Mouse (Mus musculus): ENCODE measurements around the gene Tspyl3.

Gene Tspyl3

GRCm38 (mm10) chr2:153227959-153228358 is 2.7 kb upstream of the Tspyl3 start:
- no peak for DNase-seq (ENCODE audit: low spot score)

- DNase-seq (ENCODE audit: low spot score) = no peak
These were observed 333 bp upstream of the Tspyl3 start for GRCm38 (mm10) chr2:153225595-153225953.

DNA sequence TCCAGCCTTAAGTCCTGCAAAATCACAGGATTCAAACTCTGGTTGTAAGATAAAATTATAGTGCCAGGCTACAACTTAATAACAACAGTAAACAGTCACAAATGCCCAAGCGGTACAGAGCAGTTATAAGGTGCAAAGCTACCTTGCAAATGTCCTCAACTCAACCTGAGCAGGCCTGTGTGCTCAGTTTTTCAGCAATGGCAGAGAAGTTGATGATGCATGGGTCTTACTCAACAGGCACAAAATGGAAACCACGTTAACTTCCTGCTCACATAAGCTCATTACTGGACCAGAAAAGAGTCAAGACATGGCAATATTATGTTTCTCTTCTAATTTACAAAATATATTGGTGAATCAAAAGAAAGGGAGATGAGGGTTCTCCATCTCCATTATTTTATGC is 2.7 kb downstream of the Tspyl3 start:
- no peak for DNase-seq (ENCODE audit: low spot score)

- no peak for DNase-seq (ENCODE audit: low spot score)
These were observed 3.1 kb downstream of the Tspyl3 start for GRCm38 (mm10) chr2:153222130-153222529.

- no peak for DNase-seq (ENCODE audit: low spot score)
These were observed 3.6 kb downstream of the Tspyl3 start for GRCm38 (mm10) chr2:153221620-153222019.

DNA sequence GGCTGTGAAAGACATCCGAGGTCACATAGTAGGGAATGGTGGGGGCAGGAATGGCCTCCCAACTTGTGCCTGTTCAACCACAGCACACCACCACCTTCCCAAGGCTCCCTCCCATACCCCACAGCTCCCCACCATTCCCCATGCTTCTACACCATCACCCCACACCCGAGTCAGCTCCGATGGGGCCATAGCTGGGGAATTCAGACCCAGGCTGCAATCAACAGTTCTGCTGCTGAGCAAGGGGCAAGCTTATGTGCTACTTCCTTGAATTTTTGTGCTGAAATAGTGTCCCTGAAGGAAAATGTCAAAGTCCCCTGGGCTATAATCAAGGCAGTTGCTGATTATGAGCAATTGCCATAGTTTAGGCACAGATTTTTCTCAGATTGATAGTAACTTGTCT is 6.7 kb downstream of the Tspyl3 start:
- no peak for DNase-seq (ENCODE audit: low spot score)

- no peak for DNase-seq (ENCODE audit: low spot score)
These were observed 7.4 kb downstream of the Tspyl3 start for GRCm38 (mm10) chr2:153217826-153218340.

DNA sequence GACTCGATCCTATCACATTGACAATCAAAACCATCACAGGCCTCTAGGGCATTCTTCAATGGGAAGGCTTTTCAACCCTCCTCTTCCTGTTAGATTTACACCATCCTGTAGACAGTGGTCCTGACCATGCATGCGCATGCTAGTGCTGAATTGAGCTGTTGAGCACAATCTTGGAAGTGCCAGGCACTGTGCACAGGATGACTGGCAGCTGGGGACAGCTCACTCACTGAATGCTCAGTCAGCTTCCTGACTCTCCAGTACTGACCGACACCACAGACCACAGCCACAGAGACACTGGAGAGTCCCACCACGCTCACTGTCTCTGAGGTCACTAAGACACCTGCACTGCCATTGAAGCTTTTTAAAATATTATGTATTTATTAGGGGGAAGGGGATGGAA is 9.8 kb downstream of the Tspyl3 start:
- no peak for DNase-seq (ENCODE audit: low spot score)

- no peak for DNase-seq (ENCODE audit: low spot score)
These were observed 10.4 kb downstream of the Tspyl3 start for GRCm38 (mm10) chr2:153214771-153215259.

- DNase-seq (ENCODE audit: low spot score) = no peak
These were observed 11.9 kb downstream of the Tspyl3 start for GRCm38 (mm10) chr2:153213351-153213750.

DNA sequence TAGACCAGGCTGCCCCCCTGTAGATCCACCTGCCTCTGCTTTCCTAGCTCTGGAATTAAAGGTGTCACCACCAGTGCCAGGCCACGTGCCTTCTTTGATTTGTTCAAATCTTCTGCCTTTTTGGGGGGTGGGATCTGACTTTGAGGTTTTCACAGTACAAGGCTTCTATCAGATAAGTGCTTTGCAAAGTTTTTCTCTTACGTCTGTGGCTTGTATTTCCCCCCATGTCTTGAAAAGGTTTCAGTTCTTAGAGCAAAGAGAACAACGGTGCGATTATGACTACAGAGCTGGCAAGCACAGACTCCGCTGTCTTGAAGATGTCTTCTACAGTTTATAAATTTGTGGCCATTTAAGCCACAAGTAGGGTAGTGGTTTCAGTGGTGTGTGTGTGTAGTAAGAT is 13.8 kb downstream of the Tspyl3 start:
- DNase-seq (ENCODE audit: low spot score) = no peak

DNA sequence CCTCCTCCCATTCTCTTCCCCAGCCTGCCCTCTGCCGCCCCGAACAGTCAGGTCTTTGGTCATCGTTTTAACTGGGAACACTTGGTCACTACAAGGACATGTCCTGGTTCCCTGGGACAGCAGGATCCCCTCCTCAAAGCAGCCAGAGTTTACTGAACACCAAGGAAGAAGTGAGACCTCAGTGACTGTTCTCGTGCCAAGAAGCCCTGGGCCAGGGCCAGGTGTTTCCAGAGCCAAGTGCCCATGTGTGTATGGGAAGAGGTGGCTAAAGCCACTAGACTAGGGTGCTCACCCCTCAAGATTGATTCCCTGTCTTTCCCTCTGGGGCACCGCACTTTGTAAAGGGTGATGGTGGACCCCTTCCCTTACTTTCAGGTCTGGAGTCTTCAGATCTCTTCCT is 16.0 kb downstream of the Tspyl3 start:
- no peak for DNase-seq (ENCODE audit: low spot score)

DNA sequence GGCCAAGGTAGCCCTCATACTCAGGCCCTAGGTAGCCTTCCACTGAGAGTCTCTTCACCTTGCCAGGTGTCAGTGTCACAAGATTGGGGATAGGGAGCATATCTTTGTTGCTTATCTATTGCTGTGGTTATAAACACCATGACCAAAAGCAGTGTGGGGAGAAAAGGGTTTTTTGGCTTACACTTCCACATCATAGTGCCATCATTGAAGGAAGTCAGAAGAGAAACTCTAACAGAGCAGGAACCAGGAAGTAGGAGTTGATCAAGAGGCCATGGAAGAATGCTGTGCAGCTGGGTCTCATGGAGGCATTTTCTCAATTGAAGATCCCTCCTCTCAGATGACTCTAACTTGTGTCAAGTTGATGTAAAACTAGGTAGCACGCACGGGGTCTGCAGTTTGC is 17.1 kb downstream of the Tspyl3 start:
- no peak for DNase-seq (ENCODE audit: low spot score)

GRCm38 (mm10) chr2:153202766-153203165 is 22.5 kb downstream of the Tspyl3 start:
- DNase-seq (ENCODE audit: low spot score) = no peak

GRCm38 (mm10) chr2:153199114-153199513 is 26.1 kb downstream of the Tspyl3 start:
- DNase-seq (ENCODE audit: low spot score) = no peak

DNA sequence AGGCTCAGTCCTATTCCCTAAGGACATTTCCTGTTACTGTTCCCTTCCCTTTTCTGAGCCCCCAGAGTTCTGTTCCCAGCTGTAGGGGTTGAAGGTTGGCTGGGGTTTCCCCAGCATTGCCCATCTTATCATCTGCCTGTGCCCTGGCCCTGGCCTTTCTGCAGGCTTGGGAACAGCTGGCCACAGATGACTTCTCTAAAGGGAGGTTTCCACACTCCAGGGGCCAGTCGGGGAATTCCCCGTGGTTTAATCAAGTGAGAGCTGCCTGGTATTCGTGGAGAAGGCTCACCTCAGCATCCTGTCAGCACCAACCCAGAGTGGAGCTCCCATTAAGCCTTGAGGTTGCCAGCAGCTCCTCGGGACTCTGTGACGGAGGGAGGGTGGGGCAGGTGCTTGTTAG is 26.8 kb downstream of the Tspyl3 start:
- no peak for DNase-seq (ENCODE audit: low spot score)

- DNase-seq (ENCODE audit: low spot score) = no peak
These were observed 31.0 kb downstream of the Tspyl3 start for GRCm38 (mm10) chr2:153194255-153194654.

- DNase-seq (ENCODE audit: low spot score) = no peak
These were observed 34.0 kb downstream of the Tspyl3 start for GRCm38 (mm10) chr2:153191242-153191641.

- DNase-seq (ENCODE audit: low spot score) = no peak
These were observed 37.4 kb downstream of the Tspyl3 start for GRCm38 (mm10) chr2:153187848-153188247.

DNA sequence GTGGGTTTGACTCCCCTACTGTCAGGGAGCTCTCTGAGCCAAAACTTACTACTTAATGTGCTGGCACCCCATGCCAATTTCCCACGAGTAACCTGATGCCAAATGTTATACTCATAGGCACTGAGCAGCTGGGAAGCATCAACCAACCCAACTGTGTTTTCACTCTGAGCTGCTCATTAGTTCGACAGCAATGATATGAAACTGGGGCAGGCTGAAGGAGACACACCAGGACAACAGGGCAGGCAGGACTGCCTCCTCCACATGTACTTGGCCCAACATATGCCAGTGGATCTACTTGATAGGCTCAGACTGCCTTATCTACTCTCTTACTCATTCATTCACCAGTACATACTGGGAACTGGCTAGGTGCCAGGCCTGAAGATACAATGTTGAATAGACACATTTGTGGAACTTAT is 39.1 kb downstream of the Tspyl3 start:
- peak; percentile 85 for DNase-seq (ENCODE audit: low spot score)

DNA sequence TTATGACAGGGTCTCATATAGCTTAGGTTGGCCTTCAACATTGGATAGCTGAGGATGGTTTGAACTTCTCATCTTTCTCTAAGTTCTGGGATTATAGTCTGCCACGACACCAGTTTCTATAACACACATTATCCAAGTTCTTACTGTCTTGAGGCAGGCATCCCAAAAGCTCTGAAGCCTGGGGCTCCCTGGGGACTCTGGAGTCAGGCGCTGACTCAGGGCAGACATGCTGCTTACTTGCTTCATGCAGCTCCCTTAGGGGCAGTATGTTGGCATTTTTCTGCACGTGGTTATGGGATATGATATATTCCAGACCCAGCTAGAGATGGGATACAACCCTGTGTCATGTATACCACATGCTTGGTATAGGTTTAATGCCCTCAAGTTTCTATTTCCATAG is 45.3 kb downstream of the Tspyl3 start:
- DNase-seq (ENCODE audit: low spot score) = no peak

- no peak for DNase-seq (ENCODE audit: low spot score)
These were observed 45.9 kb downstream of the Tspyl3 start for GRCm38 (mm10) chr2:153179126-153179860.

DNA sequence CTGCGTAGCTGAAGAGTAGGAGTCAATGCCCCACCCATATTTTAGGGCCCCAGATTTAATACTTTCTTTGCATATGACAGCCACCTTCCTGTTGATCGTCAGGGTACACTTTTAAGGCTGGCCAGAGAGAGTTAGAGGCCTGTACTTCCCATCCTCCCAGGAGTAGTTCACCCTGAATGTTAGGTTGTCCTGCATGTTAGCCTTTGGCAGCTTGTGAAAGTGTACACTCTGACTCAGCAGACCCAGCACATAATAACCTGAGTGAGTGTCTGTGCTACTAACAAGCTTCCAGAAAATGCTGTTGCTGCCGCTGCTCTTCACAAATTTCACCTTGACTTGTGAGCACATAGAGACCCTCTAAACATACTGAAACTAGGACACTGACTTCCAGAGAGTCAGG is 48.1 kb downstream of the Tspyl3 start:
- DNase-seq (ENCODE audit: low spot score) = no peak

DNA sequence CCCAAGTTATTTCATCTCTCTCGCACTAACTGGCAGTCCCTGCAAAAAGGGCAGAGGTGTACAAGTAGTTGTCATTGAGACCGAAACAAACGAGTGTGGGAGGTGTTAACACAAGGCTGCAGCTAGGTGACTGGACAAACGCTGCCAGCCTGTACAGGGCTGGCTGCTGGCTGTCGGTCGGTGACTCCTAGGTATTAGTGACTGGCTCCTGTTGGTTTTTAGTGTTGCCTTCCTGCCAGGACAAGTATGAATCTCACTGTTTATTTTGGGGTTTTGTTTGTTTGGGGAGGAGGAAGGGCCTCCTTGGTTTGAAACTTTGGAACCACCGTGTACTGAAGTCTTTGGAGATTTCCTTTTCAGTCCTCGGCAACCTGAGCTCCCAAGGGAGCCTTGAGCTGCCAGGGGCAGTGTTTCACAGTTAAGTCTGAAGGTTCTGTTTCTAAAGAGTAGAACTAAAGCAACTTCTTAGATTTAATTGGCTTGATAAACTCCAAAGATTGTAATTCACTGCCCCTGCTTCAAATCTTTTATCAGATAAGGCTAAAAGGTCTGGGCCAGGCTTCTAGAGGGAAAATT is 49.2 kb downstream of the Tspyl3 start:
- DNase-seq (ENCODE audit: low spot score) = no peak
